10 mouse cellular contexts compared by ENCODE assay signal in the genomic region with DNA sequence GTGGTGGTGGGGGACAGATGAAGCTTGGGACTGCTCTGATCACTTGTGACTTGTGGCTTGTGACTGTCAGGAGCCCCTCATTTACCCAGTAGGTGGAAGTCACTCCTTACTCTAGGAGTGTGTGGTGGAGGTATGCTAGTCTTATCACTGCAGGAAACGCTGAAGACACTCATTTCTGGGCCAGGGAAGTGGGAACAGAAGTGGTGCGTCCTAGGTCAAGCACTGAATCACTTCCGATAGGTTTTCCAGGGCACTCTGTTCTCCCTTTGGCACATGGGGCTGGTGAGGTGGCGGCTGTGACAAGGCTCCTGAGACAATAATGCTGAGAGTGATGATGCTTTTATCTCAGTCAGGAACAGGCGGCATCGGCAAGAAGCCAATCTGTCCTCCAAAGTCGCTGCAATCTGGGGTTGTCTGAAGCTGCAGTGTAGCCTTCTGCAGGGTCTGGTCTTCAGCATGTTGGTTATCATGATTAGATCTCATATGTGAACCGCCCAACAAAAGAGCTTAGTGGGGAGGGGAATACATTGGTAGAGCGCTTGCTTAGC. TPM values are rescaled to one million over a fixed set of nuclear protein-coding genes. Genes with fewer than 3 reads are reported as not detected.
DNase-seq lines count a peak whose midpoint lies in the region; ATAC-seq and TF ChIP-seq lines count a peak whose summit lies in the region.
"Had no signal": no experiment of that assay in that cellular context is flagged by ENCODE, and none has a peak within 500 bp of the region (broad histone marks: within the 10 kb centered on the region; RNA-seq: fewer than 3 reads in every experiment).

No protein-coding gene starts in this region.

- no peak for TF ChIP-seq CTCF in heart, postnatal 0 days (IDR thresholded peaks at IDR 0.05; ENCODE audit: low read depth)
- TF ChIP-seq CTCF in lung, postnatal 0 days (IDR thresholded peaks at IDR 0.05), result 0 out of 2 replicates have a peak, but pooled peaks have one; percentile 13
- TF ChIP-seq CTCF in lung, adult 2 months (IDR thresholded peaks at IDR 0.05; ENCODE audit: insufficient read depth, low read length), result no peak

- H3K27ac ChIP-seq in heart, postnatal 0 days (ENCODE audit: low read depth), result peak overlapping the region; percentile 71
- H3K27ac ChIP-seq in lung, postnatal 0 days (ENCODE audit: low read length), result peak overlapping the region; percentile 74
- H3K27ac ChIP-seq: forebrain, embryonic 12.5 days had no signal

- WGBS in heart, postnatal 0 days, result 36% methylated on average over 9 of the region's 9 CpGs
- WGBS in lung, postnatal 0 days, result 63% methylated on average over 9 of the region's 9 CpGs
- 53% methylated on average over 9 of the region's 9 CpGs for WGBS in lung, adult 2 months

- H3K4me2 ChIP-seq in heart, postnatal 0 days (ENCODE audit: low read depth, low read length), result no peak overlapping the region
- H3K4me2 ChIP-seq in lung, postnatal 0 days (replicated peaks; ENCODE audit: low read depth, low read length), result 0 out of 2 replicates have a peak overlapping the region, but pooled peaks have one; percentile 11
- H3K4me2 ChIP-seq: forebrain, embryonic 12.5 days had no signal

- H3K9ac ChIP-seq in heart, postnatal 0 days (replicated peaks; ENCODE audit: low read depth, low read length), result no peak overlapping the region
- H3K9ac ChIP-seq in lung, postnatal 0 days (replicated peaks; ENCODE audit: low read depth), result no peak overlapping the region
- H3K9ac ChIP-seq: forebrain, embryonic 12.5 days had no signal

- no peak for DNase-seq in heart, postnatal 0 days (ENCODE audit: low spot score)
- no peak for DNase-seq in heart, adult 18-20 months
- no peak for DNase-seq in lung, postnatal 0 days (ENCODE audit: low spot score)
- DNase-seq in lung, adult 2 months, result no peak
- peak; percentile 60 to 61 for DNase-seq in layer of hippocampus, postnatal 10 days (ENCODE audit: low spot score in 2 of 2)
- DNase-seq in frontal cortex, postnatal 14 days (ENCODE audit: low spot score in 2 of 2), result no peak
- DNase-seq: gastrocnemius, postnatal 14 days had no signal

- no peaks in the 10 kb centered on the region for H3K27me3 ChIP-seq in heart, postnatal 0 days (ENCODE audit: control insufficient read depth, insufficient read depth, low read length)
- no peaks in the 10 kb centered on the region for H3K27me3 ChIP-seq in lung, postnatal 0 days (replicated peaks; ENCODE audit: insufficient read depth, low read length)
- H3K27me3 ChIP-seq: forebrain, embryonic 12.5 days had no signal

- H3K4me1 ChIP-seq in heart, postnatal 0 days (ENCODE audit: control insufficient read depth, insufficient read depth), result peaks cover 22% of the 10 kb centered on the region; the same call in 1 of the 2 replicates
- H3K4me1 ChIP-seq in lung, postnatal 0 days (ENCODE audit: insufficient read depth, low read depth, low read length), result peaks cover 13% of the 10 kb centered on the region; the same call in 1 of the 2 replicates
- H3K4me1 ChIP-seq in lung, adult 2 months (ENCODE audit: control insufficient read depth, insufficient read depth, low read length), result peaks cover 8% of the 10 kb centered on the region
- H3K4me1 ChIP-seq: forebrain, embryonic 12.5 days had no signal

- TF ChIP-seq EP300 in heart, postnatal 0 days (IDR thresholded peaks at IDR 0.05; ENCODE audit: low read depth), result no peak
- no peak for TF ChIP-seq EP300 in lung, postnatal 0 days (IDR thresholded peaks at IDR 0.05)

- ATAC-seq in heart, postnatal 0 days (ENCODE audit: insufficient read depth, low read depth), result peak; percentile 18
- 0 out of 2 replicates have a peak, but pooled peaks have one; percentile 10 for ATAC-seq in lung, postnatal 0 days
- ATAC-seq in inflammation-experienced regulatory T-cells, adult 6 months, result no peak

- TF ChIP-seq POLR2A in lung, adult 2 months (IDR thresholded peaks at IDR 0.05; ENCODE audit: borderline replicate concordance, extremely low read depth, low read depth, low read length), result no peak

- H3K4me3 ChIP-seq in heart, postnatal 0 days (ENCODE audit: low read depth, low read length), result no peak overlapping the region
- H3K4me3 ChIP-seq in lung, postnatal 0 days (ENCODE audit: low read depth, low read length), result no peak overlapping the region
- H3K4me3 ChIP-seq in lung, adult 2 months (replicated peaks; ENCODE audit: extremely low read depth, low read depth, low read length), result no peak overlapping the region
- H3K4me3 ChIP-seq: forebrain, embryonic 12.5 days had no signal

- H3K36me3 ChIP-seq in heart, postnatal 0 days (replicated peaks; ENCODE audit: control insufficient read depth, insufficient read depth, low read length), result no peaks in the 10 kb centered on the region
- no peaks in the 10 kb centered on the region for H3K36me3 ChIP-seq in lung, postnatal 0 days (ENCODE audit: insufficient read depth, low read length)
- H3K36me3 ChIP-seq: forebrain, embryonic 12.5 days had no signal

- H3K9me3 ChIP-seq in heart, postnatal 0 days (replicated peaks; ENCODE audit: control insufficient read depth, low read length), result no peaks in the 10 kb centered on the region
- no peaks in the 10 kb centered on the region for H3K9me3 ChIP-seq in lung, postnatal 0 days (ENCODE audit: low read length)
- H3K9me3 ChIP-seq: forebrain, embryonic 12.5 days had no signal

RNA-seq across cellular contexts. Expression of a gene that starts 59.0 kb away (rescaled TPM):
- total RNA-seq in heart, postnatal 0 days (2014; rRNA removed; ENCODE audit: low replicate concordance), result 0.88 and 1.6 TPM in 2 replicates
- polyA plus RNA-seq in heart, postnatal 0 days (2015; fragmentation: Nextera tagmentation; extraction: Ambion mirVana), result 4.3 and 5.1 TPM in 2 replicates
- total RNA-seq in heart, adult 18-20 months (2021), result 1 to 10 TPM; 3.1 to 3.8 TPM
- 33.4 and 42.9 TPM in 2 replicates for polyA plus RNA-seq in lung, postnatal 0 days (2015; fragmentation: Nextera tagmentation; extraction: Ambion mirVana)
- 9.2 and 14.8 TPM in 2 replicates for polyA plus RNA-seq in lung, adult 2 months (2012; rRNA removed)
- 10 to 100 TPM; 40.5 to 43.0 TPM for total RNA-seq in layer of hippocampus, postnatal 10 days (2021)
- polyA plus RNA-seq in inflammation-experienced regulatory T-cells, adult 6 months (2017; shearing (Covaris generic)), result not detected
- total RNA-seq: megakaryocyte, adult 5-6 weeks had no signal

Comparison
In these comparisons a context has a peak if more than half of its experiments do, and no peak if none do; other contexts are left out.
1. DNase-seq: peak in layer of hippocampus, postnatal 10 days (2 of 2); none in heart, postnatal 0 days (single experiment), heart, adult 18-20 months (0 of 2), lung, postnatal 0 days (single experiment), lung, adult 2 months (single experiment) and frontal cortex, postnatal 14 days (0 of 2).